Mouse (Mus musculus): ENCODE measurements around the gene Eif4b.

DNA sequence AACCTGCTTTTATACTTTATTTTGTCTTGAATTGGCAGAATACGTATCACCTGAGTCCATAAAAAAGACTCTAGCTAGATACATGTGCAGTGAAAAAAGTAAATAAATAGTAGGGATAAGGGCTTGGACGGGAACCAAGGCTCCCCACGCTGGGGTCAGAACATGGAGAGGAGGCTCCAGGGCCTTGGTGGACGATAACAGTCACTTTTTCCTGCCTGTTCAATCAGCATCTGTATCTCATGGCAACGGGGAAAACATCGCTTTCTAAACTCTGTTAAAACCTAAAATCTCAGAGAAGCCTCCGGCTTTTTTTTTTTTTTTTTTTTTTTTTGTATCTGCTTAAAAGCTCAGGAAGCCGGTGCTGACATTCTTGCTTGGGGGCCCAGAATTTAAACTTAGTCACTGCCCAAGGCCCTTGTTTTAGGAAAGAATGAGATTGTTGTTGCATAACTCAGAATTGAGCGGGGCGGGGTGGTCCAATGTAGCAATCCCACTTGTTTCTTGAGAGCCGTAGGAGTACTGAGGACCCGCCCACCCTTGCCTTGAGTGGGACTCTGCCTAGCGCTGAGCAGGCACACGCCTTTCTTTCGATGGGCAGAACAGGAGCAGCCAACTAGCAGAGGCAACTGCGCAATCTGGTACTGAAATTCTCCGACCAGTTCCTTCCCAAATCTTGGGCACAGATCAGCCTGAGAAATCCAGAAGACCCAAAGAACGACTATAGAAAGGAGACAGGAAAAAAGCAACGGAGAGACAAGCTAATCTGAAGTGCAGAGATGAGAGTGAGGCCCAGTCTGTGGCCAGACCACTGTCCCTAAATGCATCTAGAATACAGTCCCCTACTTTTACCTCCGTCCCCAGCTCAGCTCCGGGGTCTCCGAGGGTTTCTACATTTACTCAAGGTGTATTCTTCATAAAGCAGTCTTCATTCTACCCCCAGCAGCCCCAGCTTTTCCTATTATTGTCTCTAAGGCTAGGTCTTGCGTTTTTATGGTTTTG is 69.6 kb downstream of the Eif4b start:
- TF ChIP-seq TBP (conservative IDR thresholded peaks at IDR 0.05; ENCODE audit: low read depth, low read length) (no peak), CTCF (conservative IDR thresholded peaks at IDR 0.05 in 1 of 2, IDR thresholded peaks at IDR 0.05 in 1 of 2; ENCODE audit: low read depth in 2 of 2, low read length in 2 of 2) (no peak), EP300 (IDR thresholded peaks at IDR 0.05; ENCODE audit: low read length) (no peak), RAD21 (IDR thresholded peaks at IDR 0.05; ENCODE audit: low read depth, low read length) (no peak), IRF4 (IDR thresholded peaks at IDR 0.05; ENCODE audit: low read depth, low read length) (no peak)
